Mouse (Mus musculus) hindbrain, embryonic 10.5 days (tissue): Measurements from ENCODE around the gene Syk. TPM values are rescaled to one million over a fixed set of nuclear protein-coding genes. Genes with fewer than 3 reads are reported as not detected.

ENCODE experiments used
- DNase-seq: peaks from one replicate; pipeline ENCODE4 v3.0.0-alpha.2; 2017; ENCODE audit warnings: low spot score
- H3K27ac ChIP-seq: fragments of 300-500 bp; sonication (generic); 2 replicates; pipeline ENCODE4 v1.5.1; 2016; ENCODE audit warnings: mild to moderate bottlenecking, moderate library complexity
- H3K27me3 ChIP-seq: fragments of 300-500 bp; sonication (generic); 2 replicates; pipeline ENCODE4 v1.6.1; 2016; ENCODE audit warnings: mild to moderate bottlenecking; ENCODE audit not compliant: poor library complexity, insufficient read depth, severe bottlenecking
- H3K36me3 ChIP-seq: fragments of 300-500 bp; sonication (generic); 2 replicates; pipeline ENCODE4 v1.6.1; 2016; ENCODE audit warnings: mild to moderate bottlenecking, moderate library complexity
- H3K4me1 ChIP-seq: fragments of 300-500 bp; sonication (generic); replicated peaks from 2 replicates; pipeline ENCODE4 v1.6.1; 2016; ENCODE audit warnings: mild to moderate bottlenecking
- H3K4me3 ChIP-seq: fragments of 300-500 bp; sonication (generic); 2 replicates; pipeline ENCODE4 v1.5.1; 2016; ENCODE audit warnings: mild to moderate bottlenecking, moderate library complexity
- H3K9me3 ChIP-seq: fragments of 300-500 bp; sonication (generic); 2 replicates; pipeline ENCODE4 v1.6.1; 2016; ENCODE audit warnings: mild to moderate bottlenecking, moderate library complexity
- WGBS: fragments of 180-500 bp; shearing (Covaris S2); methylation state at CpG from one replicate; pipeline ENCODE4 v1.1.7; 2016; 5-methylcytosine and 5-hydroxymethylcytosine counted together
- polyA plus RNA-seq: library from polyadenylated mRNA; unstranded; fragments of >200 nt; fragmentation: Nextera tagmentation; extraction: Ambion mirVana; gene quantifications from 2 replicates; pipeline ENCODE4 v1.2.1, GENCODE M21; 2016

Syk gene
- polyA plus RNA-seq, 1 experiment from 2014 or later: 3.3 TPM

DNA sequence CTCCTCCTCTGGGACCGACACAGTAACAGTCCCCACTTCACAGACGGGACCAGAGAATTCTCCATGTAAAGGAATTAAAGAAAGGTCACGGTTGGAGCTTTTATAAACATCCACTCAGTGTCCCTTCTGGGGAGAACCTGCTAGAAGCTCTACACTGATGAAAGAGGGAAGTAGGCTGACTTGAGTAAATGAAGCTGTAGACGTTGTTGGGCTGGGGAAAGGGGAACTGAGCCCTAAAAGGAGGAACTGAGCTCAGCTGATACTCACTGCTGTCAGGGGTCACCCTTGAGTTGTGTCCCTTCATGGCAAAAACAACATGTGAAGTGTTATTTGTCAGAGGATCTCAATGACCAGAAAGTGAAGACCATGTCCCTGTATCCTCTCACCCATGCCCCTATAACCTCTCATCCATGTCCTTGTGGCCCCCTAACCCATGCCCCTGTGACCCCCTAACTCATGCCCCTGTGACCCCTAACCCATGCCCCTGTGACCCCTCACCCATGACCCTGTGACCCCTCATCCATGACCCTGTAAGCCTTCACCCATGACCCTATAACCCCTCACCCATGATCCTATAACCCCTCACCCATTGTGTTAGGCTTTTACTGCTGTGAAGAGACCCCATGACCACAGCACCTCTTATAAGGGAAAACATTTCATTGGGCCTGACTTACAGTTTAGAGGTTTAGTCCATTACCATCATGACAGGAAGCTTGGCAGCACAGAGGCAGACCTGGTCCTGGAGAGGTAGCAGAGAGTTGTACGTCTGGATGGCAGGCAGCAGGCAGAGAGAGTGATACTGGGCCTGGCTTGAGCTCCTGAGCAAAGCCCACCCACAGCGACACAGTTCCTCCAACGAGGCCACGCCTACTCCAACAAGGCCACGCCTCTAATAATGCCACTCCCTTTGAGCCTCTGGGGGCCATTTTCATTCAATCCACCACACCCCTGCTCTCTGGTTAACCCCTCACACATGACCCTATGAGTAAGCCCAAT, 10.2 kb upstream of the Syk start:
- 75% methylated on average over 9 of the region's 9 CpGs for WGBS

DNA sequence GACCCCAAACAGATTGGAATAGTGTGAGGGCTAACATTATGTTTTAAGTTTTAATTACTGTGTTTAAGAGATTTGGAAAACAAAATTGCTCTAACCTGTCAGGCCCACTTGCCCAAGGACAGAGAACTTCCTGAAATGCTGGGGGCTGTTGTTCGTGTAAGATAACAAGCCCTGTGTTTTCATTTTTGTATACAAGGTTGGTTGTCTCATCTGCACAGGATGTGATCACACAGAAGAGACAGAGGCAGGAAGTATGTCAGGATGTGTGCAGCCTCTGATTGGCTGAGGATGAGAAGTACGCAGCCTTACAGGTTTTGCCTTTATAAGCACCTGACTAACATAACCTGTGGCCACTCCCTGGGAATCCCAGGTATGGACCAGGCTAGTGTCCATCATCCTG, 8.7 kb upstream of the Syk start:
- H3K27me3 ChIP-seq: peaks cover 7% of the 10 kb centered on the region; the same call in 1 of the 2 replicates
- no peak overlapping the region for H3K4me3 ChIP-seq
- peaks cover 18% of the 10 kb centered on the region for H3K4me1 ChIP-seq
- H3K27ac ChIP-seq: no peak overlapping the region
- H3K36me3 ChIP-seq: no peaks in the 10 kb centered on the region
- 83% methylated on average over 2 of the region's 2 CpGs for WGBS
- DNase-seq: no peak
- H3K9me3 ChIP-seq: no peaks in the 10 kb centered on the region

More for the DNA sequence above, 10.2 kb upstream of the Syk start:
- Histone ChIP-seq H3K9me3 (no peaks in the 10 kb centered on the region), H3K27me3 (peaks cover 7% of the 10 kb centered on the region; the same call in 1 of the 2 replicates), H3K36me3 (no peaks in the 10 kb centered on the region), H3K4me3 (no peak overlapping the region), H3K4me1 (peaks cover 14% of the 10 kb centered on the region), H3K27ac (no peak overlapping the region)
- DNase-seq: no peak

DNA sequence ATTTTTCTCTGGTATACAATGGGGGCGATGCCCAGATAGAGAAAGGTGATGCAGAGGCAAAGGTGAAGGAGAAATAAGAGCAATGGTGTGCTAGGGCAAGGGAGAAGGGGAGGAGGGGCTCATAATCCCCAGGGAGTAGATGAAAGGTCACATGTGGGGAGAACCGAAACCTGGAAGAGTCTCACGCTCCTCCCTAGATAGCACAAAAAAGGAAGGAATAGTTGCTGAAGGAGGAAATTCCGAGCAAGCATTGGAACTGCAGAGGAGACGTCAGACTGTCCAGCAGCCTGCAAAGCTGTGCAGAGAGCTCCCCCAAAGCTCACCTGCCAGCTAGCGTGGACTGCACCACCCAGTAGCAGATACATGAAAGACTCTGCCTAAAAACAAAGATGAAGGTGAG, 7.5 kb upstream of the Syk start:
- Histone ChIP-seq H3K27me3 (peaks cover 7% of the 10 kb centered on the region; the same call in 1 of the 2 replicates), H3K36me3 (no peaks in the 10 kb centered on the region), H3K9me3 (no peaks in the 10 kb centered on the region), H3K4me3 (no peak overlapping the region), H3K4me1 (peaks cover 18% of the 10 kb centered on the region), H3K27ac (no peak overlapping the region)
- DNase-seq: no peak
- 83% methylated on average over 6 of the region's 6 CpGs for WGBS

DNA sequence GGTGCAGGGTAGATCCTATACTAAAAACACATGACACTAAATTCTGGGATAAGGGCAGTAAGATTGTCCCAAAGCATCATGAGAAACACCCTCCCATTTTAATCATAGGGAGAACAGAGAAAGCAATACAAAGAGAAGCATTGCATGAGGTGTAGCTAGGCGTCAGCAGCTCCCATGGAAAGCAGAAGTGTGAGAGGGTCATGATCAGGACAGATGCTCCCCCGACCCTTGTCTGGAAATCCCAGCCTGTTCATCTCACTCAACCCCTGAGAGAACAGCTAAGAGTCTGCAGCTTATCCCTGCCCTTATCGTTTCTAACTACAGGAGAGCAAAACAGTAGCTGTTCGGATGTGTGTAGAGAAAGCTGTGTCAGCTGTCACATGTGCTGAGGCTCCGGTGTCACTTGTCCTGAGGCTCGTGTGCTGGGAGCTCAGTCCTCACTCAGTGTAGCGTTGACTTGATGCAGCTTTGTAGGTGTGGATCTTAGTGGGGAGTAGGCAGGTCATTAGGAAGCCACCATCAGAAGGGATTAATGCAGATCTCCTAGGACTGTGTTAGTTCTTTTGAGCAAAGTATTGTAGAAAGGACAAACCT, 6.9 kb upstream of the Syk start:
- 73% methylated on average over 7 of the region's 7 CpGs for WGBS
- Histone ChIP-seq H3K9me3 (no peaks in the 10 kb centered on the region), H3K4me3 (no peak overlapping the region), H3K27ac (no peak overlapping the region), H3K27me3 (peaks cover 11% of the 10 kb centered on the region; the same call in 1 of the 2 replicates), H3K4me1 (peaks cover 18% of the 10 kb centered on the region), H3K36me3 (no peaks in the 10 kb centered on the region)
- DNase-seq: no peak

DNA sequence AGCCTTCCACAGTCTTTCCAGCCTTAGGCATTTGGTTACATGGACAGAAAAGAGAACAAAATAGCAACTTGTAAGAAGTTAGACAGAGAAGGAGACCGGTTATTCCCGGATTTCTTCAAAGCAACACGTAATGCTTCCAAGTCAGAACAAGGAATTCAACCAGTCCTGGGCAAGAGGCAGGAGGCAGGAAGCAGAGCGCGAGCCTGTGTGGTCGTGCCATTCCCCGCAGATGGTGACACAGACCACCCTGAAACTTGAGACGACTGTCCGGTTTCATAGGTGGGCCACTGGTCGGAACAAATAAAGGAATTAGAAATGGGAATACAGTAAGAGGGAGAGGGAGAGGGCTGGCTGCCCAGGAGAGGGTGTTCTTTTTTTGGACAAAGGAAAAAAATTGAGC, 6.1 kb upstream of the Syk start:
- Histone ChIP-seq H3K27me3 (peaks cover 15% of the 10 kb centered on the region), H3K9me3 (no peaks in the 10 kb centered on the region), H3K4me1 (peaks cover 18% of the 10 kb centered on the region), H3K4me3 (no peak overlapping the region), H3K36me3 (no peaks in the 10 kb centered on the region), H3K27ac (peak overlapping the region; percentile 45; the same call in 1 of the 2 replicates)
- WGBS: 52% methylated on average over 10 of the region's 10 CpGs
- no peak for DNase-seq

DNA sequence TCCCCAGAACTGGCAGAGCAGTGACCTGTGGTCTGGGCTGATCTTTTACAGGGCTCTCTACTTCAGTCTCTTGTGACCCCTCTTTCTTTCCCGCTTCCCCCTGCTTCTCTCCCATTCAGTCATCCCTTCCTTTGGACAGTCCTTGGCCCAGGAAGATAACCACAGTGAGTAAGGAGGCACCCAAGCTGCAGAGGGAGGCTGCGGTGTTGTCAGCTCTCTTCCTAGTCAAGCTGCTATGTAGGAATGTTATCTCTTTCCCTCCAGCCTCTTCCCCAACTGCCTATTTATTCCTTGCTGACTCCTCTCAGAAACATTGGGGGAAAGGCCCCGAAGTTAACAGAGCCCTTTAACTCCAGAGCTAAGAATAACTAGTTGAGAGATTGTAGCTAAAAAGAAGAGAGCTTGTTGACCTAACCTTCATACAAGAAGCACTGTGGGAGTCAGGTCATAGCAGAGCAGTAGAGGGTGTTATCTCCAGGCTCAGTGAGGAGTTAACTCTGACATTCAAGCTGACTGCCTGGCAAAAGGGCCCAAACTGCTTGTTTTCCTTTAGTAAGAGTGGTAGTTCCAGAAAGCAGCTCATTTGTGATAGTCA, 5.5 kb upstream of the Syk start:
- Histone ChIP-seq H3K27ac (peak overlapping the region; percentile 45), H3K4me1 (peaks cover 18% of the 10 kb centered on the region), H3K9me3 (no peaks in the 10 kb centered on the region), H3K4me3 (no peak overlapping the region), H3K27me3 (peaks cover 20% of the 10 kb centered on the region), H3K36me3 (no peaks in the 10 kb centered on the region)
- DNase-seq: no peak
- 78% methylated on average over 3 of the region's 3 CpGs for WGBS

DNA sequence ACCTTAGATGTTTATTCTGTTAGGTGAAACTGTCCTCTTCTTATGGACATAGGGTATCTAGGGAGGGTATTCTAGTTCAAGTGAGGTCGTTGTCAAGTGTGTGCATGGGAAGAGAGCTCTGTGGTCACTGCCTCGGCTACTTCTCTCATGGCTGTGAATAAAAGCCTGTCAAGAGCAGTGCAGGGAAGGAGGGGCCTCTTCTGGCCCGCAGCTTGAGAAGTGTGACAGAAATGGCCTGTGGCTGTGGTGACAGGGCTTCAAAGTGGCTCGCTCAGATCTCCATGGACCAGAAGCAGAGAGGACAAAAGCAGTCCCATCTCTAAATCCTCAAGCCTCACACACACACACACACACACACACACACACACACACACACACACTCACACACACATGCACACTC, 5.0 kb upstream of the Syk start:
- Histone ChIP-seq H3K4me1 (peaks cover 23% of the 10 kb centered on the region), H3K27me3 (peaks cover 25% of the 10 kb centered on the region), H3K27ac (peak overlapping the region; percentile 46; the same call in 1 of the 2 replicates), H3K4me3 (no peak overlapping the region), H3K9me3 (no peaks in the 10 kb centered on the region), H3K36me3 (no peaks in the 10 kb centered on the region)
- WGBS: 32% methylated on average over 4 of the region's 4 CpGs
- DNase-seq: no peak

DNA sequence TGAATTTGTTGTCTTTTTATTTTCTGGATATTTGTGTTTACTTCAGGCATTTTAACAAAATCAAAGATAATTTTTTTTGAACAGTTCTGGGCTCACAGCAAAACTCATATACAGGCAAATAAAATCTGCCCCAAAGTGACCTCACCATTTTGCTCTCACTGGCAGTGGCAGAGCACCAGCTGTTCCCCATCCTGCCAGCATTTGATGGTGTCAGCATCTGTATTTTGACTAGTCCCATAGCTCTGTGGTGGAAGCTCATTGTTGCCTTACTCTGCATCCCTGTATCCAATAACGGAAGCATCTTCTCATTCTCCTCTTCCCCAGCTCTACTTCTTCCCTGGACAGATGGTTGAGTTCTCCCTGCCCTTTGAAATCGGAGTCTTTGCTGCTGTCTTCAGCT, 4.2 kb upstream of the Syk start:
- H3K9me3 ChIP-seq: no peaks in the 10 kb centered on the region
- H3K36me3 ChIP-seq: no peaks in the 10 kb centered on the region
- 84% methylated on average over 2 of the region's 2 CpGs for WGBS
- H3K27ac ChIP-seq: no peak overlapping the region
- H3K4me1 ChIP-seq: peaks cover 31% of the 10 kb centered on the region
- H3K27me3 ChIP-seq: peaks cover 29% of the 10 kb centered on the region
- no peak for DNase-seq
- H3K4me3 ChIP-seq: no peak overlapping the region

DNA sequence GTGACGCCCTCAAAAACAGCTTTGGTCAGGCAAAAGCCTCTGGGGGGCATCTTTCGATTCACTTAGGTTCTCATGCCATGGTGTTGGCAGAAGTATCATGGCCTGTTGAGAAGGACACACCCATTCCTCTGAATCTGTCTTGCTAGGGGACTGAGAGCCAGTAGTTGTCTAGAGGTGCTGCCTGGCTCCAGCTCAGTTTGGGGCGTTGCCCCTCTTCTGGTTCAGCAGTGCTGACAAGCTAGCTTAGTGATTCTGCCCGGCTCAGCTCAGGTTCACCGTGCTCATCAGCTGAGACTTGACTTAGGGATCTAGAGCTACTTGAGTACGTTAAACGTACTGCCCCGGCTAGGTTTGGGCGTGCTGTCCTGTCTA, 481 bp upstream of the Syk start:
- 19% methylated on average over 9 of the region's 9 CpGs for WGBS
- no peaks in the 10 kb centered on the region for H3K9me3 ChIP-seq
- peak overlapping the region; percentile 85; the same call in 1 of the 2 replicates for H3K27ac ChIP-seq
- H3K27me3 ChIP-seq: peaks cover 33% of the 10 kb centered on the region
- H3K4me3 ChIP-seq: peak overlapping the region; percentile 73
- H3K36me3 ChIP-seq: no peaks in the 10 kb centered on the region
- peaks cover 26% of the 10 kb centered on the region for H3K4me1 ChIP-seq
- DNase-seq: no peak

DNA sequence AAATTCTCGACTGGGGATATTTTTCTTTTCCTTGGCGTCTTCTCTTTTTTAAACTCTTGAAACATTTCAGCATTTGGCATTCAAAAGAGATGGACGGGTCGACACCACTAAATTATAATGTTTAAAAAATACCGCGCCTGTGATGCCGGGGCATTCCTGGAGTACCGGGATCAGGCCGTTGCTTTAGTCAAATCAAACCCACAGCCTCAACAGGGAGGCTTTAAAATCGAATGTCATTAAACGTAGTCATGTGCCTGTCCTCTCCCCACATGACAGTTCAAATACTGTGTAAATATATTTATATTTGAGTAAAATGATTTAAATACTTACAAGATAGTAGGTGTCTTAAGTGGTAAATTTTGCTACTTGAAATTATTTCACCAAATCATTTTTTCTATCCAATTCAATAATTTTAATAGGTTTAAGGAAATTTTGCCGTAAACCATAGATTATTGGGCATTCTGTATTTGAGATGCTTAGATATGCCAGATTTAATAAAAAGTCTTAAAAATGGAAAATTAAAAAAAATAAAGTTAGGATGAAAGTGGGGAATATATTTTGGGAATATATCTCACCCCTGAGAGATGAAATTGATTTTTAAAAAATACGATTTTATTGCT, 1.1 kb downstream of the Syk start:
- 29% methylated on average over 13 of the region's 13 CpGs for WGBS
- Histone ChIP-seq H3K27ac (no peak overlapping the region), H3K36me3 (no peaks in the 10 kb centered on the region), H3K4me3 (peak overlapping the region; percentile 73), H3K9me3 (no peaks in the 10 kb centered on the region), H3K4me1 (peaks cover 17% of the 10 kb centered on the region), H3K27me3 (peaks cover 33% of the 10 kb centered on the region)
- DNase-seq: no peak

DNA sequence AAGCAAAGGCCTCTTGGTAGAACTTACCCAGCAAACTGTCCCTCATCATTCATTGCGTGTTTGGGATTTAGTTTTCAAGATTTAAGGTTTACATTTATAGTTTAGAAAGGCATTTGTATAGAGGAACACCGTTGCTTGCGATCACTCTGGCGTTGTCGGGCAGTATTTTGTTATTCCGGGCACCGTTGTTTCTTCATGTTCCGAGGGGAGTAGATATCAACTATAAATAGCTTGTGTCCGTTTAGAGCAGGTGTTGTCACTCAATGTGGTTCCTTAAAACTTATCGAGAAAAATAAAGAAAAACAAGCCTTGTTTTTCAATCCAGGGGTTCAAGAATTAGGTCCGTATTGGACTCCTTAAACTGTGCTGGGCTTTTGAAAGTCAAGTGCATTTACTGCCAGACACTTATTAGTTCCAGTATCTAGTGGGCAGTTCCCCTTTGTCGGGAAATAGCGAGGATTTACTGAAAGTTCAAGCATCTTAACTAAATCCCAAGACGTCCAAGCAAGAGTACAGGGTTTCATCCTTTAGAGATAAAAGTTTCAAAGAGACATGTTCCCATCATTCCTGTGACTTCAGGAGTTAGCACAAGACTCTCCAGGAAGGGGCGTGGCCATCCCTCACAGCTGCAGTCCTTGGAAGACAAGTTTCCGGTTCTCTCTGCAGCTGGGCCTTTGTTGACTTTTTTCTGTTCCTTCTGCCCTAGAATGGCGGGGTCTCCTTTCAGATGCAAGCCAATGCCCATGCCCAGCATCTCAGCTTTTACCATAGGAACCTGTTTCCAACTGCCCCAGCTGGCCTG, 1.9 kb downstream of the Syk start:
- peaks cover 33% of the 10 kb centered on the region for H3K27me3 ChIP-seq
- no peaks in the 10 kb centered on the region for H3K9me3 ChIP-seq
- no peak overlapping the region for H3K4me3 ChIP-seq
- H3K36me3 ChIP-seq: no peaks in the 10 kb centered on the region
- peaks cover 17% of the 10 kb centered on the region for H3K4me1 ChIP-seq
- WGBS: 74% methylated on average over 17 of the region's 17 CpGs
- DNase-seq: peak; percentile 35
- no peak overlapping the region for H3K27ac ChIP-seq

DNA sequence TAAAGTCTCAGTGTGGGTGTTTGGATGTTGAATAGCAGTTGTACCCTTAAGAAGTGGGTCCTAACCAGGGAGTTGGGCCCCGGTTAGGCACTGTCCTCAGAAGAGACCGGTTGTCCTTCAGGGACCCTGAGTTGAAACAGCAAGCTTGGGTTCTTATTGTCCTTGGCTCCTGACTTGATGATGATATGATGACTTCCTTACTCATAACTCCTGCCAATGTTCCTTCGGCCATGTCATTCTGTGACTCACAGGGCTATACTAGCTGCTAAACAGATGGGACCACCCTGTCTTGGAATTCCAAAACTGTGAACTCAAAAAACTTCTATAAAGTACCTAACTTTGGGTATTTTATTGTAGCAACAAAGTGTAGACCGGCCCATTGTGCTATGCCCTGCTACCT, 4.8 kb downstream of the Syk start:
- 94% methylated on average over 4 of the region's 4 CpGs for WGBS
- Histone ChIP-seq H3K27ac (no peak overlapping the region), H3K9me3 (peaks cover 3% of the 10 kb centered on the region; the same call in 1 of the 2 replicates), H3K36me3 (no peaks in the 10 kb centered on the region), H3K4me3 (no peak overlapping the region), H3K27me3 (peaks cover 16% of the 10 kb centered on the region), H3K4me1 (peaks cover 14% of the 10 kb centered on the region)
- DNase-seq: no peak
